Mouse (Mus musculus) T-helper 17 cell (primary cell): ENCODE measurements around the gene Mamdc2.

Experiments used
- in situ Hi-C, 2 experiments: fragments of 300-600 bp; cut with MboI, MseI; formaldehyde crosslinking; loops; 1 replicate in 1 of 2; 2 replicates in 1 of 2; pipeline ENCODE4 v1.15.1; 2025; ENCODE audit warnings: high pct_unique_total_duplicates in 2 of 2

Gene Mamdc2

DNA sequence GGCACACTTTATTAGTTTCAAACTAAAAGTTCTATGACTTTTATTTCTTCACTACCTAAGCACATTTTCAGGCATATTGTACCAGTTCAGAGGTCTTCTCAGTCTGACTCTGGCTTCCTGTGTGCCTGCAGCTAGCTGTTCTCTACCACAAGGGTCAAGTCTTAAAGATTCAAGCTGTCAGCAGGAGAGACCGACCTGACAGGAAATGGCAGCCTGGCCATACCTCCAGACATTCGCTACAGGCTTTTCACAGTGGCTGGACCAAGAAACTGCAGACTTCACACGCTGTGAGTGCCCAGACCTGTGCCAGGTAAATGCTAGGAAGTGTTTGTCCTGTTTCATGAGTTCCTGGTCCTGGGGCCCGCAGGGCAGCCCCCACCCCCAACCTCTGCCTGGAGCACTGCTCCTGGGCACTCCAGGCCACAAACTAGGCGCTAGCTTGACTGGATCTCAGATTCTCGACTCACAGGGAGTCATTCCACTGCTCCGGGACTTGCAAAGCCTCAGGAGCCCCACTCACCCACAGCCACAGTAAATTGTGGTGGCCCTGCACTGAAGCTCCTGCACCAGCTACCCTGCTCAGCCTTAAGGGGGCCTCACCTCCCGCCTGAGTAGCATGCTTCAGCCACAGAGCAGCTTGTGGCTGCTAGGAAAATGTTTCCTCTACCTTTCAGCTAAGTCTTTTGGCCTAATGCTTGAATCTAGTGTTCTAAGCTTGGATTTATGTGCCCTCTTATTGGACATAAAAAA is 166.2 kb downstream of the Mamdc2 start:
- in situ Hi-C loops, result no loop called here

DNA sequence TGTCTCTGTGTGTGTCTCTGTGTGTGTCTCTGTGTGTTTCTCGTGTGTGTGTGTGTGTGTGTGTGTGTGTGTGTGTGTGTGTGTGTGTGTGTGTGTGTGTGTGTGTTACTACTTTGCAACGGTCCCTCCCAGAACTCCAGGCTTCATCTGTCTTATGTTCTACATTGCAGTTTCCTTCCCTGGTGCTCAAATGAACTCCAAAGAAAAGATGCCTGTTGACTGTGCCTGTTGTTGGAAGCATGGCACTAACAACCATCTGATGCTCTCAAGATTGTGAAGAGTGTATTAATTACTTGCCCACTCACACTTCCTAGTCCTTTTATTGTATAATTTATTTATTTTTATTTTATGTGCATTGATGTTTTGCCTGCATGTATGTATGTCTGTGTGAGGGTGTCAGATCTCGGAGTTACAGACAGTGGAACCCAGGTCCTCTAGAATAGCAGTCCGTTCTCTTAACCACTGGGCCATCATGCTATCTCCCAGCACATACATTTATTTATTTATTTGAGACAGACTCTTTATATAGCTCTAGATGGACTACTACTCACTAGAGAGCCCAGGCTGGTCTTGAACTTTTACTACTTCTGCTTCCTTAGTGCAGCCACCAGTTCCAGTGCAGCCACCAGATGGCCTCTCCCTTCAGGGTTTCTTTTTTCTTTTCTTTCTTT is 174.1 kb downstream of the Mamdc2 start:
- in situ Hi-C loops, result loop anchor here in 1 of 2 experiments (10.0 kb wide), 1 partner anchor 241 kb away; no protein-coding TSS in a partner anchor

DNA sequence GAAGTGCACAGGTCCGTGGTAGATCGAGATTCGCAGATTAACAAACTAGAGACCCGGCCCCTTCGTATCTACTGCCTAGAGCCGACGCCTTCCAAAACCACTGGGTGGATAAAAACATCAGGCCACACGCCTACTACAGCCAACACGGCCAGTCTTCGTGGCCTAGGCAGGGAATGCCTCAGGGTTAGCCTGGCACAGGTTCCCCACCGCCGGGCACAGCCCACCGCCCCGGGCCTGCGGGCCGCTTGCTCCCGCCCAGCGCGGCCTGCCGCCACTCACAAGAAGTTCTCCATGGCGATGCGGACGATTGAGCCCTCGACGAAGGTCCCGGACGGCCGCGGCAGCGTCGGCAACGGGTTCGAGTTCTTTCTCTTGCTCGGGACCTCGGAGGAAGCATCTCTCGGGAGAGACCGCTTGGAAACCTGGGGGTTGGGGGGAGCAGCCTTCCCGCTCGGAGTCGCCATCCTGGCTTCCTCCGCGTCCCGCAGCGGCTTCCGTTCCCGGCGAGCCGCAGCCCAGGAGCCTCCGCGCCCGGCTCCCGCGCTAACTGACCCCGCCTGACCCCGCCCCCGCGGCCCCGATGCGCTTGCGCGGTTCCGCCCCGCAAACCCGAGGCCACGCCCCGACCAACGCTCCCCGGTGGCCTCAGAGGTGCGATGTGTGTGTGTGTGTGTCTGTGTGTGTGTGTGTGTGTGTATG is 174.7 kb downstream of the Mamdc2 start, which contains the start of gene Smc5:
Gene Smc5, minus strand, starts transcription at position 543 of the 699 bp plus-strand sequence.
- in situ Hi-C loops, result loop anchor here in 1 of 2 experiments (10.0 kb wide), 1 partner anchor 241 kb away; no protein-coding TSS in a partner anchor

DNA sequence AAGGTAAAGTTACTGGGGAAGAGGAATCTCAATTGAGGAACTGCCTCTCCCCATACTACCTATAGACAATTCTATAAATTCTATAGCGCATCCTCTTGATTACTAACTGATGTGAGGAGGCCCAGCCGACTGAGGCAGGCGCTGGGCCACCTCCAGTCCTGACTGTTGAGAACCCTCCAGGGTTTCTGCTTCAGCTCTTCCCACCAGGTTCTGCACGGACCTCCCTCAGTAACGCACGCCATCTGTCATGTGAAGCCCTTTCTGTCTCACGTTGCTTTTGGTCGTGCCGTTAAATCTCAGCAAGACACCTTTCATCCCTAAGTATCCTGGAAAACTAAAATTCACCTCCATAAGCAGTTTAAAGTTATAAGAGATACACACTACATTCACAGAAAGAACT is 191.5 kb downstream of the Mamdc2 start:
- in situ Hi-C loops, result no loop called here
